Mouse (Mus musculus) forebrain, embryonic 13.5 days (tissue): ENCODE measurements around the gene LTO1. TPM values are rescaled to one million over a fixed set of nuclear protein-coding genes. Genes with fewer than 3 reads are reported as not detected.

Source experiments
- ATAC-seq: fragments of 200-750 bp; cut with Nextera tagmentation; 2 replicates; pipeline ENCODE4 v1.8.0; 2017
- H3K27ac ChIP-seq: fragments of 300-500 bp; sonication (generic); 2 replicates; pipeline ENCODE4 v1.5.1; 2015; ENCODE audit warnings: inconsistent platforms, mild to moderate bottlenecking, moderate library complexity
- H3K27me3 ChIP-seq: fragments of 300-500 bp; sonication (generic); 2 replicates; pipeline ENCODE4 v1.6.1; 2015; ENCODE audit warnings: mild to moderate bottlenecking, inconsistent platforms
- H3K36me3 ChIP-seq: fragments of 300-500 bp; sonication (generic); 2 replicates; pipeline ENCODE4 v1.6.1; 2015; ENCODE audit warnings: mild to moderate bottlenecking, inconsistent platforms; ENCODE audit not compliant: poor library complexity, severe bottlenecking
- H3K4me1 ChIP-seq: fragments of 300-500 bp; sonication (generic); 2 replicates; pipeline ENCODE4 v1.6.1; 2015; ENCODE audit warnings: inconsistent platforms
- H3K4me2 ChIP-seq: fragments of 300-500 bp; sonication (generic); 2 replicates; pipeline ENCODE4 v1.6.1; 2015; ENCODE audit warnings: inconsistent platforms, mild to moderate bottlenecking, moderate library complexity
- H3K4me3 ChIP-seq: fragments of 300-500 bp; sonication (generic); 2 replicates; pipeline ENCODE4 v1.5.1; 2015; ENCODE audit warnings: mild to moderate bottlenecking, inconsistent platforms
- H3K9ac ChIP-seq: fragments of 300-500 bp; sonication (generic); 2 replicates; pipeline ENCODE4 v1.6.1; 2015; ENCODE audit warnings: mild to moderate bottlenecking, inconsistent platforms
- H3K9me3 ChIP-seq: fragments of 300-500 bp; sonication (generic); replicated peaks from 2 replicates; pipeline ENCODE4 v1.6.1; 2016; ENCODE audit warnings: inconsistent platforms
- WGBS: fragments of 180-500 bp; shearing (Covaris S2); methylation state at CpG from one replicate; pipeline ENCODE4 v1.1.7; 2015; 5-methylcytosine and 5-hydroxymethylcytosine counted together
- polyA plus RNA-seq: library from polyadenylated mRNA; unstranded; fragments of >200 nt; fragmentation: Nextera tagmentation; extraction: Ambion mirVana; gene quantifications from 2 replicates; pipeline ENCODE4 v1.2.1, GENCODE M21; 2015

The LTO1 gene
- polyA plus RNA-seq, 1 experiment from 2014 or later: 36.1 TPM

DNA sequence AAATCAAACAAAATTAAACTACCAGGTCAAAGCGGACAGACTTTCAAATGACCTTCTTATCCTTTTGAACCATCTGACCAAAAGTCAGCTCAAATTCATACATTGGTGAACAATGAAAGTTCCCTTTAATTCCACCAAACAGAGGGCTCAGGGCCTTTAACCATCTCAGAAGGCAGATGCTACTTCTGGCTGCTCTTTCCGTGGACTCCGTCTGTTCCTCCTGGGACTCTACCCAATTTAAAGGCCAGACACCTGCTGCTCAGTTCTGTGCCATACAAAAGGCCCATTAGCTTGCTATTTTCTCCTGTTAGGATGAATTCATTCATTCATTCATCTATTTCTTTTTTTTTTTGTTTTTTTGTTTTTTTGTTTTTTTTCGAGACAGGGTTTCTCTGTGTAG is 2.0 kb upstream of the LTO1 start:
- Histone ChIP-seq H3K4me1 (peaks cover 13% of the 10 kb centered on the region), H3K4me2 (no peak overlapping the region), H3K4me3 (no peak overlapping the region), H3K9ac (no peak overlapping the region), H3K27me3 (0 out of 2 replicates have a peak, but pooled peaks cover 4% of the 10 kb centered on the region), H3K36me3 (peaks cover 9% of the 10 kb centered on the region), H3K9me3 (no peaks in the 10 kb centered on the region), H3K27ac (no peak overlapping the region)
- 69% methylated on average over 4 of the region's 4 CpGs for WGBS
- no peak for ATAC-seq

DNA sequence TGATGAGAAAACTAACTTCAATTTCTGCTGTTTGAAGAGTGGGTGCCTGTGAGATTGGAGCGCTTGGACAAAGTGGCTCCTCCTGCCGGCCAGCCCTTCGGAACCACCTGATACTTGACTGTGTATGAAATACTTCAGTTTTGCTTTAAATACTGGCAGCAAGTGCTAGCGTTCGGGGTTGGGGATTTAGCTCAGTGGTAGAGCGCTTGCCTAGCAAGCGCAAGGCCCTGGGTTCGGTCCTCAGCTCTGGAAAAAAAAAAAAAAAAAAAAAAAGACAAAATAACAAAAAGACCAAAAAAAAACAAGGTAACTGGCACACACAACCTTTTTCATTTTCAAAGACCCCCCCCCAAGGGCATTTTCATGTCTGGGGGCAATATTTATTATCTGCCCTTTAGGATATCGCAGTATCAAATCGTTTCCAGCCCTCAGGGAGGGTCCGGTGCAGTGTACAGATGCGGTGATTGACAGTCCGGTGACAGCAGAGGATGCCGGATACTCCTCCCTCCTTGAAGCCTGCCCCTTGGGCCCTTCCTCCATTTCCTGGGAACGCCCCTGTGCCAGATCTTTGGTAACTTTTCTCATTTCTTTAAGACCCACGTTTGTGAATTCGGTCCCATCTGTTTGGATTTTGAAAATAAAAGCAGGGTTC is 478 bp upstream of the LTO1 start:
- 5% methylated on average over 17 of the region's 17 CpGs for WGBS
- H3K36me3 ChIP-seq: peaks cover 23% of the 10 kb centered on the region
- ATAC-seq: peak; percentile 91
- peak overlapping the region; percentile 16; the same call in 1 of the 2 replicates for H3K27ac ChIP-seq
- H3K9me3 ChIP-seq: no peaks in the 10 kb centered on the region
- H3K4me1 ChIP-seq: peaks cover 13% of the 10 kb centered on the region
- H3K27me3 ChIP-seq: no peaks in the 10 kb centered on the region
- H3K4me3 ChIP-seq: peak overlapping the region; percentile 85
- H3K4me2 ChIP-seq: peak overlapping the region; percentile 94
- peak overlapping the region; percentile 87 for H3K9ac ChIP-seq

DNA sequence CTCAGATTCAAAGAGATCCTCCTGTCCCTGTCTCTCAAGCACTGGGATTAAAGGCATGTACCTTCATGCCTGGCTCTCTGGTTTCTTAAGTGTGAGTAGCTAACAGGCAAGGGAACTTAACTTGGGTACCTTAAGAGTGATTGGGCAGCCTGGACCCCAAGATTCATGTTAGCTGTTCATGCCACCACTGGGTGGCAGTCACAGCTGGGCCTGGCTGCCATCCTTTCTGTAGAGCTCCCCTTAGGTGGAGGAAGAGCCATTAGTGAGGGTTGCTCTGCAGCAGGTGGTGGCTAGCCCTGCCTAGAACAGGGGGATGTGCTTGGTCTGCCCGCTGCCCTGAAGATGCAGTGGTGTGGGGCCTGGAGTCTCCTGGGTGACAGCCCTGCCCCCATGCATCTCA is 3.9 kb downstream of the LTO1 start:
- H3K4me1 ChIP-seq: peaks cover 13% of the 10 kb centered on the region
- H3K4me2 ChIP-seq: no peak overlapping the region
- no peaks in the 10 kb centered on the region for H3K9me3 ChIP-seq
- 80% methylated on average over 1 of the region's 1 CpGs for WGBS
- H3K27ac ChIP-seq: no peak overlapping the region
- ATAC-seq: no peak
- H3K36me3 ChIP-seq: peaks cover 49% of the 10 kb centered on the region
- no peaks in the 10 kb centered on the region for H3K27me3 ChIP-seq
- H3K4me3 ChIP-seq: no peak overlapping the region
- no peak overlapping the region for H3K9ac ChIP-seq

DNA sequence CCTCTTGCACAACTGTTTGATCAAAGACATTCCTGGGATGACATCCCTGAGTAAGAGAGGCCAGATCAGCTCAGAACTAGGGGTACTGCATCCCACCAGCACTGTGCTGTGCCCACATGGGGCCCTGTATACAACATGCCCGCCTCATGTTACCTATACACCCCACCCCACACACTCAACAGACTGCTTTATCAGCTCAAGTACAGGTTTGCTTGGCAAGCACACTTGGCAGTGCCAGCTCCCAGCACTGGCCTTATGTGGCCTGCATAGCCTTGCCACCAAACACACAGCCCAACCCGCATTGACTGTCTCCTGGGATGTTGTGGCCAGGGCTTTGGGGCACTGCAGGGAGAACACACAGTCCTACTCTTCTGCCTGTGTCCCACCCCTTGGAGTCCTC is 12.7 kb downstream of the LTO1 start:
- H3K27me3 ChIP-seq: no peaks in the 10 kb centered on the region
- peaks cover 46% of the 10 kb centered on the region for H3K36me3 ChIP-seq
- ATAC-seq: no peak
- H3K4me3 ChIP-seq: no peak overlapping the region
- H3K27ac ChIP-seq: no peak overlapping the region
- 0 out of 2 replicates have a peak, but pooled peaks cover 5% of the 10 kb centered on the region for H3K4me1 ChIP-seq
- 85% methylated on average over 2 of the region's 2 CpGs for WGBS
- no peak overlapping the region for H3K4me2 ChIP-seq
- no peaks in the 10 kb centered on the region for H3K9me3 ChIP-seq
- H3K9ac ChIP-seq: no peak overlapping the region

DNA sequence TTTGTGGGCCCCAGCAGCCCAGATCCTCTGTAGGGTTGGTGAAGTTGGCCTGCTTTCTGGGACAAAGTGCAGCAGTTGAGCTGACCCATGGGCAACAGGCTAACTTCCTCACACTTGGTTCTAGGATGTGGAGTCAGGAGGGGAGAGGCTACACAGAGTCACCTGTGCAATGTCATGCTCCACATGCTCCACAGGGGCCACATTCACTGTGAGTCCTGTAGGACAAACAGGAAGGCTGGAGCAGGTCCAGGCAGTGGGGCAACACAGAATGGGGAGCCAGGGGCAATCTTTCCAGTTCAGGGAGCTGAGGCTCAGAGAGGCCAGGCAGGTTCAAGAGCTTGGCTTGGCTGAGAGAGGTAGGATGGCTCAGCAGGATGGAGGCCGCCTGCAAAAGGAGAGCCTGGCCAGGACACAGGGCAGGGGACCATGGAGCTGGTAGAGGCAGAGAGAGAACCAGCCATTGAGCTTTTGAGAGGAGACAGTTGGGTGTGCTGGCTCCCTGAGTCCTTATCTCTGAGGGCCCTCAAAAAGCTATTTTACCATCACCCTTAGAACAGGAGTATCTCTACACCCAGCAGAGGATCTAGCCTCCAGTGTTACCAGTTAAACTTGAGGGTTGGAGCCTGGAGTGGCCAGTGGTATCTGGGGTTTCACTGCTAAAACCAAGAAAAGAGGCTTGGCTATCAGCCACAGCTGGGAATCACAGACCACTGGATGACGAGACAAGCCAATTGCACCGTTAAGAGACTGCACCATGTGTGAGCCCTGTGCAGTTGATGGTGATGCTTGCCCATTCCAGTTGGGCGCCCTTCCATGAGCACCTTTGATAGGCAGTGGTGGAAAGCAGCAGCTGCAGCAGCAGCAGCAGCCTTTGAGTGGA is 13.3 kb downstream of the LTO1 start:
- Histone ChIP-seq H3K27ac (no peak overlapping the region), H3K36me3 (peaks cover 52% of the 10 kb centered on the region), H3K9ac (no peak overlapping the region), H3K4me2 (no peak overlapping the region), H3K9me3 (no peaks in the 10 kb centered on the region), H3K4me1 (0 out of 2 replicates have a peak, but pooled peaks cover 5% of the 10 kb centered on the region), H3K27me3 (no peaks in the 10 kb centered on the region), H3K4me3 (no peak overlapping the region)
- ATAC-seq: no peak
- 72% methylated on average over 4 of the region's 4 CpGs for WGBS

DNA sequence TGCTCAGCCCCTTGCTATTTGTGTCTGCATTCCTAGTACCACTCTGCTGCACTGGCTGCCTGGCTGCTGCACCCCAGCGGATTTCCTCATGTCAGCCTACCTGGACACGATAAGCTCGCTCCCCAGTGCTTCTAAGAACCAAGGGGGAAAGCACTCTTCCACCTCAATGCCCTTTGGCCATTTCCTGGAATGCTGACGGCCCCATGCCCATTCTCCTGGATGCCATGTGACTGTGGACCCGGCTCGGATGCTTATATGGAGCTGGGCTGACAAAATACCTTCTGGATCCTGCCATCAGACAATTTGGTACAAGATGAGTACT is 13.9 kb downstream of the LTO1 start:
- Histone ChIP-seq H3K36me3 (peaks cover 58% of the 10 kb centered on the region), H3K27me3 (no peaks in the 10 kb centered on the region), H3K4me1 (0 out of 2 replicates have a peak, but pooled peaks cover 5% of the 10 kb centered on the region), H3K27ac (no peak overlapping the region), H3K9ac (no peak overlapping the region), H3K9me3 (no peaks in the 10 kb centered on the region), H3K4me3 (no peak overlapping the region), H3K4me2 (no peak overlapping the region)
- ATAC-seq: no peak
- WGBS: 76% methylated on average over 6 of the region's 6 CpGs

DNA sequence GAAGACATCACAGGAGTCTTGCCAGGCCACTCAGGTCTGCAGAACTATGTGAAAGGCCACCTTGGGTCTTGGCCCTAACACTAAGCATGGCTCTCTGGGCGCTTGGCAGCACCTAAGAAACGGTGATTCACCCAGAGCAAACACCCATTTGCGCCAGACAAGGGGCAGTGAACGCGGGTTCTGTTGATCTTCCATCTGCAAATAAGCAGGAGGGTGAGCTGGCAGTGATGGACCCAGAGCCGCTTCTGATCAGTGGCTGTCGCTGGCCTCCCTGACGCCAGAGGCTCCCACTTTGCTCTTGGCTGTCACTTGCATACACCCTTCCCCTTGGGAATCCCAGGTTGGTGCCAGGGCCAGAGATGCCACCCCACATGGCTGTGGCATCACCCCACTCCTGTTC is 14.6 kb downstream of the LTO1 start:
- Histone ChIP-seq H3K9me3 (no peaks in the 10 kb centered on the region), H3K4me2 (no peak overlapping the region), H3K9ac (no peak overlapping the region), H3K27ac (peak overlapping the region; percentile 33), H3K4me1 (0 out of 2 replicates have a peak, but pooled peaks cover 5% of the 10 kb centered on the region), H3K27me3 (no peaks in the 10 kb centered on the region), H3K36me3 (peaks cover 58% of the 10 kb centered on the region), H3K4me3 (no peak overlapping the region)
- whole genome bisulfite sequencing: 78% methylated on average over 8 of the region's 8 CpGs
- ATAC-seq: no peak

DNA sequence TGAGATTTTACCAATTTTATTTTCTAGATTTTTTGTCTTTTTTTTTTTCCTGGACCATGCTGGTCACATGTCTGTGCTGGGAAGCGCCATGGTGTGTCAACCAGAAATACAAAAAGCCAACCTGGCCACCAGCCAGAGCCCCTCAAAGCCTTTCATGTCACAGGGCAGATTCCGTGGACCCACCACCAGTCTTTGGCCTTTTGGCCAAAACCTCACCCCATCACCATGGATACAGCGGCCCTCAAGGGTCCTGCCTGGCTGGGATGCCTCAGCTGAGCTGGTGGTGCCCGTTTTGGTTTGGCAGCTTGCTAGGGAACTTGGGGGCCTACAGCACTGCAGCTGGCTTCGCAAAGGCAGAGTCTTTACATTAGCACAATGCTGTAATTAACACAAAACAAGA is 15.0 kb downstream of the LTO1 start:
- WGBS: 48% methylated on average over 5 of the region's 5 CpGs
- Histone ChIP-seq H3K27me3 (no peaks in the 10 kb centered on the region), H3K4me1 (0 out of 2 replicates have a peak, but pooled peaks cover 5% of the 10 kb centered on the region), H3K36me3 (peaks cover 58% of the 10 kb centered on the region), H3K4me2 (no peak overlapping the region), H3K9me3 (no peaks in the 10 kb centered on the region), H3K9ac (no peak overlapping the region), H3K4me3 (no peak overlapping the region), H3K27ac (peak overlapping the region; percentile 33; the same call in 1 of the 2 replicates)
- no peak for ATAC-seq

DNA sequence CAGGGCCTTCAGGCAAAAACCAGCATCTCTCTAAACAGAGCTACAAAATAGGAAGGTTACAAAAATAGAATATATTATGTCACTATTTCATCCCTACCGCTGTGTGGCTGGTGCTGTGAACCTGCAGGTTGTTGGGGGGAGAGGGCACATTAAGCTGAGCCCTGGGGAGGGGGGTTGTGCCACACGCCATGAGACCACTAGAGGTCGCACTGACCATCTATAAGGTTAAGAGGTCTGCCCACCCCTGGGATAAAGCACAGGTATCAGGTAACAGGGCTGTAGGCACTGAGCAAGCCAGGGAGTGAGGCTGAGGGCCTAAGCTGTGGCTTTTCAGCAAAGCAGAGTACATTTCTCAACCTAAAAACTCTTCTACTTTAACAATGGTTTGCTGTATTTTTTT is 16.9 kb downstream of the LTO1 start:
- Histone ChIP-seq H3K4me2 (no peak overlapping the region), H3K9ac (no peak overlapping the region), H3K36me3 (peaks cover 72% of the 10 kb centered on the region), H3K27me3 (no peaks in the 10 kb centered on the region), H3K4me1 (peaks cover 21% of the 10 kb centered on the region), H3K4me3 (no peak overlapping the region), H3K27ac (no peak overlapping the region), H3K9me3 (no peaks in the 10 kb centered on the region)
- ATAC-seq: no peak
- WGBS: 17% methylated on average over 3 of the region's 3 CpGs

DNA sequence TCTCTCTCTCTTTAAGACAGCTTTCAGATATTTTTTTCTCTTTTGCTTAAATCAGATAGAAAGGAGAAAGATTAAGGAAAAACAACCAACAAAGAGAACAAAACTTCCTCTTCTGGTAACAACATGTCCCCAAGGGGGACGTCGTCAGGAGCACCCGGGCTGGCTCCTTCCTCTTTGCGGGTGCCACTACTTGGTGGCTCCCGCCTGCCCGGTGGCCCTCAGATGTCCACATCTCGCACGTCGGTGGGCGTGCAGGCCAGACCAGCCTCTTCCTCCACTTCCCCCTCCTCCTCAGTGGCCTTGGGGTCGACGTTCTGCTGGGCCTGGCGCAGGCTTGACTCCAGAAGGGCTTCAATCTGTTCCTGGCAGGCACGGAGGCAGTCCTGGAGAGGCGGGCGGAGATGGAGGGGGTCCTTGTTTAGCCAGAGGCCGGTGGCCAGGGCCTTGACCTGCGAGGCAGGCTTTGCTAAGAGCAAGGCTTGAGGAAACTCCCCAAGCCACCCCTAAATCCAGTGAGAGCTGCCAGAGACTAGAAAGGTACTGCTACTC is 17.6 kb downstream of the LTO1 start:
- Histone ChIP-seq H3K4me2 (no peak overlapping the region), H3K9ac (no peak overlapping the region), H3K9me3 (no peaks in the 10 kb centered on the region), H3K4me3 (no peak overlapping the region), H3K36me3 (peaks cover 74% of the 10 kb centered on the region), H3K27ac (no peak overlapping the region), H3K4me1 (peaks cover 27% of the 10 kb centered on the region), H3K27me3 (no peaks in the 10 kb centered on the region)
- 74% methylated on average over 18 of the region's 18 CpGs for WGBS
- ATAC-seq: no peak

DNA sequence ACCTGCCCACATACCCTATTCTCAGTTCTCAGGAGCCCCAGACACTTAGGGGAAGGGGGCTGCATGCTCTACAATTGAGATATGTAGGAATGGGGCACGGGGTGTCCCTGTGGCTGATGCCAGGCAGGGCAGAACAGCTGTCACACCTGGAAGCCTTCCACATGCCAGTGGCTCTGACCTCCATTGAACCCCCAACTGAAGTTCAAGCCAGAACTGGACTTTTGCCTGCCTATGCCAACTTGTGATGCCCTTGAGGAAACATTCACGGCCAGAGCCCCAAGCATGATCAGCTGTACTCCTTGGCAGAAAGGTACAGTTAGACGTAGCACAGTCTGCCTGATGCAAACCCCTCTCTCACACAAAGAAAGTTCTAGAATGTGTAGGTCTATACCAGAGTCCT is 18.4 kb downstream of the LTO1 start:
- peaks cover 31% of the 10 kb centered on the region for H3K4me1 ChIP-seq
- H3K27ac ChIP-seq: no peak overlapping the region
- WGBS: 90% methylated on average over 3 of the region's 3 CpGs
- H3K4me3 ChIP-seq: no peak overlapping the region
- H3K9me3 ChIP-seq: no peaks in the 10 kb centered on the region
- H3K36me3 ChIP-seq: peaks cover 65% of the 10 kb centered on the region
- H3K9ac ChIP-seq: no peak overlapping the region
- H3K27me3 ChIP-seq: peaks cover 2% of the 10 kb centered on the region; the same call in 1 of the 2 replicates
- no peak overlapping the region for H3K4me2 ChIP-seq
- ATAC-seq: no peak

DNA sequence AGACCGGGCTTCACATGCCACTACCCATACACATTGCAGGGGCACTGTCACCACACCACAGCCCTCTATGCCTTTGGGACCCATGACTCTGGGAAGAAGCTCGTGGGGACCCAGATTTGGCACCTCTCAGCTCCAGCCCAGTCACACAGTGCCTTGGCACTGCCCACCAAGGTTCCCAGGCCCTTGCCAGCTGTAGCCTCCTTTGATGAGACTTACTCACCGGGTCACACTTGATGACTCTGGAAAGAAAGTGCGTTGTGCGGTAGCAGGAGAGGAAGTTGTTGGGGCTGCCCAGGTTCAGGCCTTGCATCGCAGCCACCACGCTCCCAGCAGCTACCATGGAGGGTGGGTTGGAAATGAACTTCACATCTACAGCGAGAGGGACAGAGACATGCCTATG is 18.9 kb downstream of the LTO1 start:
- peaks cover 36% of the 10 kb centered on the region for H3K4me1 ChIP-seq
- 91% methylated on average over 8 of the region's 8 CpGs for WGBS
- ATAC-seq: no peak
- peaks cover 5% of the 10 kb centered on the region; the same call in 1 of the 2 replicates for H3K27me3 ChIP-seq
- peaks cover 62% of the 10 kb centered on the region for H3K36me3 ChIP-seq
- H3K4me2 ChIP-seq: no peak overlapping the region
- no peak overlapping the region for H3K4me3 ChIP-seq
- no peak overlapping the region for H3K27ac ChIP-seq
- H3K9me3 ChIP-seq: no peaks in the 10 kb centered on the region
- H3K9ac ChIP-seq: no peak overlapping the region
